8 mouse cellular contexts compared by ENCODE assay signal in genomic region chr6:136920320-136921257, GRCm38 (mm10). TPM values are rescaled to one million over a fixed set of nuclear protein-coding genes. Genes with fewer than 3 reads are reported as not detected.
DNase-seq lines count a peak whose midpoint lies in the region; ATAC-seq and TF ChIP-seq lines count a peak whose summit lies in the region.

No protein-coding gene starts in this region.

- no peaks in the 10 kb centered on the region for H3K36me3 ChIP-seq in forebrain, postnatal 0 days (ENCODE audit: insufficient read depth)
- H3K36me3 ChIP-seq in lung, embryonic 15.5 days, result no peaks in the 10 kb centered on the region

- no peaks in the 10 kb centered on the region for H3K27me3 ChIP-seq in cerebellum, adult 2 months (ENCODE audit: control insufficient read depth, insufficient read depth, low read length)
- no peaks in the 10 kb centered on the region for H3K27me3 ChIP-seq in forebrain, postnatal 0 days (ENCODE audit: insufficient read depth, low read length)
- no peaks in the 10 kb centered on the region for H3K27me3 ChIP-seq in lung, embryonic 15.5 days

- H3K9me3 ChIP-seq in forebrain, postnatal 0 days (ENCODE audit: low read length), result no peaks in the 10 kb centered on the region
- H3K9me3 ChIP-seq in lung, embryonic 15.5 days, result no peaks in the 10 kb centered on the region

- no peak overlapping the region for H3K4me2 ChIP-seq in forebrain, postnatal 0 days (ENCODE audit: low read depth)
- no peak overlapping the region; the same call in 1 of the 2 replicates for H3K4me2 ChIP-seq in lung, embryonic 15.5 days

- peak; percentile 54; the same call in 1 of the 2 replicates for TF ChIP-seq CTCF in cerebellum, adult 2 months (IDR thresholded peaks at IDR 0.05; ENCODE audit: borderline replicate concordance, insufficient read depth, low read depth, low read length)
- peak; percentile 86 for TF ChIP-seq CTCF in forebrain, postnatal 0 days (IDR thresholded peaks at IDR 0.05; ENCODE audit: low read depth)

- H3K9ac ChIP-seq in forebrain, postnatal 0 days, result no peak overlapping the region
- no peak overlapping the region for H3K9ac ChIP-seq in lung, embryonic 15.5 days

- TF ChIP-seq POLR2A in cerebellum, adult 2 months (IDR thresholded peaks at IDR 0.05; ENCODE audit: borderline replicate concordance, insufficient read depth, low read length), result no peak

- ATAC-seq in forebrain, postnatal 0 days, result peak; percentile 62
- ATAC-seq in hematopoietic stem cell, adult 5-6 weeks (replicated peaks in 1 of 2; ENCODE audit: insufficient read depth in 1 of 2, low FRiP score in 2 of 2, low TSS enrichment in 1 of 2, low read depth in 1 of 2, poor library complexity in 2 of 2, severe bottlenecking in 2 of 2), result peak; percentile 47 to 60; a peak in 3 of 4 replicates
- ATAC-seq in lung, embryonic 15.5 days (ENCODE audit: borderline replicate concordance, extremely low read depth, low FRiP score, low TSS enrichment), result 0 out of 2 replicates have a peak, but pooled peaks have one; percentile 19

- no peak overlapping the region for H3K27ac ChIP-seq in cerebellum, adult 2 months (ENCODE audit: insufficient read depth, low read length)
- H3K27ac ChIP-seq in forebrain, postnatal 0 days (ENCODE audit: low read depth, low read length), result no peak overlapping the region
- H3K27ac ChIP-seq in lung, embryonic 15.5 days, result no peak overlapping the region

- no peaks in the 10 kb centered on the region for H3K4me1 ChIP-seq in cerebellum, adult 2 months (ENCODE audit: control insufficient read depth, insufficient read depth, low read length)
- H3K4me1 ChIP-seq in forebrain, postnatal 0 days (ENCODE audit: insufficient read depth), result no peaks in the 10 kb centered on the region; the same call in 1 of the 2 replicates
- peaks cover 10% of the 10 kb centered on the region; the same call in 1 of the 2 replicates for H3K4me1 ChIP-seq in lung, embryonic 15.5 days

- DNase-seq in Muller cell, postnatal 12 days (ENCODE audit: inconsistent ontology term), result peak; percentile 31
- peak; percentile 37 for DNase-seq in cerebellum, adult 2 months
- peak; percentile 87 for DNase-seq in forebrain, postnatal 0 days
- peak; percentile 47 to 83 for DNase-seq in layer of hippocampus, adult 8-10 months (ENCODE audit: low spot score in 2 of 2)
- peak; percentile 49 for DNase-seq in retina, postnatal 7 days (ENCODE audit: low read depth, low spot score)
- DNase-seq in urinary bladder, postnatal 10 days (ENCODE audit: low spot score), result peak; percentile 24

- no peak overlapping the region for H3K4me3 ChIP-seq in cerebellum, adult 2 months (replicated peaks; ENCODE audit: insufficient read depth, low read depth, low read length)
- no peak overlapping the region for H3K4me3 ChIP-seq in forebrain, postnatal 0 days (ENCODE audit: low read depth, low read length)
- H3K4me3 ChIP-seq in lung, embryonic 15.5 days, result no peak overlapping the region

- WGBS in cerebellum, adult 2 months, result 42% methylated on average over 16 of the region's 16 CpGs
- 47% methylated on average over 16 of the region's 16 CpGs for WGBS in forebrain, postnatal 0 days
- 34% methylated on average over 16 of the region's 16 CpGs for WGBS in lung, embryonic 15.5 days

RNA-seq across cellular contexts. Expression of gene Erp27, which starts 1.4 kb away (rescaled TPM):
- polyA plus RNA-seq in cerebellum, adult 2 months (2012; rRNA removed), result 0.22 and 0.31 TPM in 2 replicates
- total RNA-seq in forebrain, postnatal 0 days (2014; rRNA removed), result 0.19 and 0.77 TPM in 2 replicates
- polyA plus RNA-seq in forebrain, postnatal 0 days (2015; fragmentation: Nextera tagmentation; extraction: Ambion mirVana), result 0.79 and 0.92 TPM in 2 replicates
- total RNA-seq in hematopoietic stem cell, adult 5-6 weeks (2017), result 1.5 TPM in 1 of 2 replicates, not detected in the other
- total RNA-seq in layer of hippocampus, adult 8-10 months (2022), result under 1 TPM in 2 of 4 experiments, not detected in 2; 0.54 to 0.79 TPM
- 0.40 and 0.62 TPM in 2 replicates for polyA plus RNA-seq in lung, embryonic 15.5 days (2015; fragmentation: Nextera tagmentation; extraction: Ambion mirVana)

RNA-seq across cellular contexts. Expression of gene Pde6h, which starts 3.0 kb away (rescaled TPM):
- 0.11 and 0.38 TPM in 2 replicates for polyA plus RNA-seq in cerebellum, adult 2 months (2012; rRNA removed)
- total RNA-seq in forebrain, postnatal 0 days (2014; rRNA removed), result 0.05 and 0.31 TPM in 2 replicates
- polyA plus RNA-seq in forebrain, postnatal 0 days (2015; fragmentation: Nextera tagmentation; extraction: Ambion mirVana), result 0.34 TPM in 1 of 2 replicates, not detected in the other
- 0.44 TPM in 1 of 2 replicates, not detected in the other for total RNA-seq in hematopoietic stem cell, adult 5-6 weeks (2017)
- 1 to 10 TPM in 2 of 4 experiments, under 1 TPM in 2; 0.52 to 2.0 (median 0.88) TPM for total RNA-seq in layer of hippocampus, adult 8-10 months (2022)
- 0.47 TPM in 1 of 2 replicates, not detected in the other for polyA plus RNA-seq in lung, embryonic 15.5 days (2015; fragmentation: Nextera tagmentation; extraction: Ambion mirVana)

RNA-seq across cellular contexts. Expression of gene Arhgdib, which starts 21.1 kb away (rescaled TPM):
- 10.1 and 10.5 TPM in 2 replicates for polyA plus RNA-seq in cerebellum, adult 2 months (2012; rRNA removed)
- total RNA-seq in forebrain, postnatal 0 days (2014; rRNA removed), result 14.9 and 23.0 TPM in 2 replicates
- polyA plus RNA-seq in forebrain, postnatal 0 days (2015; fragmentation: Nextera tagmentation; extraction: Ambion mirVana), result 29.3 and 37.5 TPM in 2 replicates
- 665 and 866 TPM in 2 replicates for total RNA-seq in hematopoietic stem cell, adult 5-6 weeks (2017)
- total RNA-seq in layer of hippocampus, adult 8-10 months (2022), result 10 to 100 TPM in 3 of 4 experiments, 1 to 10 TPM in 1; 9.9 to 23.4 (median 17.1) TPM
- 69.8 and 82.9 TPM in 2 replicates for polyA plus RNA-seq in lung, embryonic 15.5 days (2015; fragmentation: Nextera tagmentation; extraction: Ambion mirVana)

RNA-seq across cellular contexts. Expression of gene Mgp, which starts 45.0 kb away (rescaled TPM):
- 93.7 and 131 TPM in 2 replicates for polyA plus RNA-seq in cerebellum, adult 2 months (2012; rRNA removed)
- 31.2 and 32.7 TPM in 2 replicates for total RNA-seq in forebrain, postnatal 0 days (2014; rRNA removed)
- polyA plus RNA-seq in forebrain, postnatal 0 days (2015; fragmentation: Nextera tagmentation; extraction: Ambion mirVana), result 39.9 and 57.8 TPM in 2 replicates
- not detected in 2 replicates for total RNA-seq in hematopoietic stem cell, adult 5-6 weeks (2017)
- total RNA-seq in layer of hippocampus, adult 8-10 months (2022), result 10 to 100 TPM; 34.6 to 42.2 (median 40.3) TPM
- polyA plus RNA-seq in lung, embryonic 15.5 days (2015; fragmentation: Nextera tagmentation; extraction: Ambion mirVana), result 918 and 931 TPM in 2 replicates

Comparison
In these comparisons a context has a peak if more than half of its experiments do, and no peak if none do; other contexts are left out.
1. DNase-seq: peak in every context shown above with its lines; median percentile 87 in forebrain, postnatal 0 days; 65 in layer of hippocampus, adult 8-10 months; 49 in retina, postnatal 7 days; 37 in cerebellum, adult 2 months; 31 in Muller cell, postnatal 12 days; 24 in urinary bladder, postnatal 10 days.
2. RNA of gene Arhgdib, which starts 21.1 kb away (total RNA-seq): 665 to 866 TPM in hematopoietic stem cell, adult 5-6 weeks; 9.9 to 23.4 TPM in layer of hippocampus, adult 8-10 months and 14.9 to 23.0 TPM in forebrain, postnatal 0 days; every median in the first group is over 10 times any median in the second.
3. Peak in every context shown above with its lines, with median percentiles within 50 percentile points of each other: ATAC-seq.